Mouse (Mus musculus): ENCODE measurements around the gene Slc45a2.

The Slc45a2 gene

DNA sequence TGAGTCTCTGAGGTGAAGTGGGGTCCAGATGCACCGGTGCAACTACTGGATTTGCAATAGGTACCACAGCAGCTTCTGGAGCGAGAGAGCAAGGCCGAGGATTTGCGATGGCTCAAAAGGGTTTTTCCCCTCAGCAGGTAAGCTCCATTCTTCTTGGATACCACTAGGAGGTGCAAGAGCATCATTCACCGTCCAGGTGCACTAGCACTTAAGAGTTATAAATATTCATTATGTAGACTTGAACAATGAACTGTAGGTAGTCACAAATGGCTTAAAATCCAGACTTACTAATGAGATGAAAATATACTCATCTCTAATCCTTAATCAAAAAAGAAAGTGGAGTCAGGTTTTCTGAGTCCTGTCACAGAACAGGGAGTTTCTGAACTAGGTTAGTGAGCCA is 8.2 kb downstream of the Slc45a2 start:
- DNase-seq = no peak

DNA sequence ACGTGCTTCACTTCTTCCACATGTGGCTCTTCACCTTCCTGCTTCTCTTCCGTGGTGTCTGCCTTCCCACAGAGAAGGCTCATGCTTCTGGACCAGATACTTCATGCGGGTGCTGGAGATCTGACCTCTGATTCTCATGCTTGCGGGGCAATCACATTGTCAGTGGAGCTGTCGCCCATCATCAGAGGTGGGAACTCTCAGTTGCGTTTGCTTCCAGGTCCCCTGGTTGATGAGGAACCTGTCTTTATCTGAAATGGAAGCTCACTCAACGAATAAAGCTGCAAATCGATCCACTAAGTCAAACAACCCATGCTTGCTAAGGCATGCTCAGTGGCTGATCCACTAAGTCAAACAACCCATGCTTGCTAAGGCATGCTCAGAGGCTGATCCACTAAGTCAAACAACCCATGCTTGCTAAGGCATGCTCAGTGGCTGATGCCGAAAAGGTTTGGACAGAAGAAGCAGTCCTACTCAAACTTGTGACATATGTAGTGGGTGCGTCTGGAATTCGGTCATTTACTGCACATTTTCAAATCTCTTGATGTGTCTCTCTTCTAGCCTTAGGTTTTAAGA is 10.5 kb downstream of the Slc45a2 start:
- DNase-seq = no peak

DNA sequence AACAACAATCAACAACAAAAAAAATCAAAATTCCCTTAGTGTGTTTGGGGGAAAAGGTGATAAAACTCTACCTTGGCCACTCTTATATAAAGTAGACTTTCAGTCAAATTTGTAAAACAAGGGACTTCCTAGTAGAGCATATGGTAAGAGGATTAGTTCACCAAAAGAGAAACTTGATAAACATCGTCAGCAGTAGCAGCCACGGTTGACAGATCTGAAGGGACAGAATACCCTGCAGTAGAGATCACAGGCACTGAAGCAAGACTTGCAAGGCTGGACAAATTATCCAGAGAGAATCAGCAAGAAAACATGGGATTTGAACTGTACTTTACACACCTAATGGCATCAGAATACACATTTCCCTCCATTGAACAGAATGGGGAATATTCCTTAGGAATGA is 14.4 kb downstream of the Slc45a2 start:
- DNase-seq = no peak

DNA sequence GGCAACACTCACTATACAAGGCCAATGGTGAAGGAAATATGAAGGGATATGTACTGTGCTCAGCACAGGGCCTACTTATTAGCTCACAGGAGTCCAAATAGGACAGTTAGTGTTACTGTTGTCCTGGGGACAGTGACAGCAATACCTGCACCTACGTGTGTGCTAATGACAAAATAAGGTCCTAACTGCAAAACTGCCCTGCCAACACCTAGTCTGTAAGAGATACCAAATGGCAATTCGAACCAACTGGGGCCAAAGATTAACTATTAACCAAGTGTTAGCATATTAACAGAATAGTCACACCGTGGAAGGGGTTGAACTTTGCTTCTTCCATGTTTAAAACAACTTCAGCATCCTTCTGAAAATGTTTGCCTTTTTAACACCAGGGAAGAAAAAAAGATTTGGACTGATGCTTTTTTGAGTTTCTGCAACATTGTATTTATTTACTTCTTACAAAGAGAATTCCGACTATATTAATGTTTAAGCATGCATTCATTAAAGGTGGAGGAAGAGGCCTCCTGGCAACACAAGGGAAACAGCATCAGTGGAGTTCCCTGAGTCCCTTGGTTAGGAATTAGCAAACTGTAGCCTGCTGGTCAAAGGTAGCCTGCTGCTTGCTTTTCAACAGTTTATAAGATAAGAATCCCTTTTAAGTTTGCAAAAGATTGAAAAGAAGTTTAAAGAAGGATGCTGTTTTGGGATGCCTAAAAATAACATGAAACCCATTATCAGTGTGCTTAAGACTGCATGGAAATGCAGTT is 26.5 kb downstream of the Slc45a2 start:
- DNase-seq = no peak

DNA sequence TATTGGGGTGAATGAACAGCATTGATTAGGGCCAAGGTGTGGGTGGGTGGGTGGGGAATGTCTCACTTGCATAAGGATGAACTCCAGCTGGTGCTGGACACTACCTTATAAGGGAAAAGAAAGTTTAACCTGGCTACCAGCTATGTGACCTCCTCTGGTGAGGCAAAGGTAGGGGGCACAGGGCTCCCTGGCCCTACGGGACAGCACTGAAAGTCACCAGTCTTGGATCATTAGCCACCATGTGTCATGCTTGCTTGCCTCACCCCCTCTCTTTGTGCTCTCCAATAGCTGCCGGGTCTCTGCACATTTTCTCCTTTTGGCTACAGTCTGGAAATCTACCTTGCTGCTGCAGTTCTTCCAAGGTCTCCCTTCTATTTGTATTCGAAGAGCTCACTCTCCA is 29.7 kb downstream of the Slc45a2 start:
- no peak for DNase-seq

DNA sequence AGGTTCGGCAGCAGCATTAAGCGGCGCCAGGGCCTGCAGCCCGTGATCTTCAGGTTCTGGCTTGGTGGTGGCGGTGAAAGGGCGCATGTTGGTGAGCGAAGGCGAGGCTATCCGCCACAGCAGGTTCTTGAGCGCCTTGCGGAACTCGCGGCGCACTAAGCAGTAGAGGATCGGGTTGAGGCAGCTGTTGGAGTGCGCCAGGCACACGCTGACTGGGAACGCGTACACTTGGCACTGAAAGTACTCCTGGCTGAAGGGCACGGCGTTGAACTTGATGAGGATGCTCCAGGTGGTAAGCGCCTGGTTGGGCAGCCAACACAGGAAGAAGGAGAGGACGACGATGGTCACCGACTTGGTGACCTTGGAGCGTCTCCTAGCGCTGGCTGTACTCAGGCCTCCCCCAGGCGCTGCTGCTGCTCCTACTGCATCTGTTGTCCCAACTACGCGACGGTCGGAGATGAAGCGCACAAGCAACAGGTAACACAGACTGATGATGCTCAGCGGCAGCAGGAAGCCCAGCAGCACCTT is 35.5 kb downstream of the Slc45a2 start:
- no peak for DNase-seq

DNA sequence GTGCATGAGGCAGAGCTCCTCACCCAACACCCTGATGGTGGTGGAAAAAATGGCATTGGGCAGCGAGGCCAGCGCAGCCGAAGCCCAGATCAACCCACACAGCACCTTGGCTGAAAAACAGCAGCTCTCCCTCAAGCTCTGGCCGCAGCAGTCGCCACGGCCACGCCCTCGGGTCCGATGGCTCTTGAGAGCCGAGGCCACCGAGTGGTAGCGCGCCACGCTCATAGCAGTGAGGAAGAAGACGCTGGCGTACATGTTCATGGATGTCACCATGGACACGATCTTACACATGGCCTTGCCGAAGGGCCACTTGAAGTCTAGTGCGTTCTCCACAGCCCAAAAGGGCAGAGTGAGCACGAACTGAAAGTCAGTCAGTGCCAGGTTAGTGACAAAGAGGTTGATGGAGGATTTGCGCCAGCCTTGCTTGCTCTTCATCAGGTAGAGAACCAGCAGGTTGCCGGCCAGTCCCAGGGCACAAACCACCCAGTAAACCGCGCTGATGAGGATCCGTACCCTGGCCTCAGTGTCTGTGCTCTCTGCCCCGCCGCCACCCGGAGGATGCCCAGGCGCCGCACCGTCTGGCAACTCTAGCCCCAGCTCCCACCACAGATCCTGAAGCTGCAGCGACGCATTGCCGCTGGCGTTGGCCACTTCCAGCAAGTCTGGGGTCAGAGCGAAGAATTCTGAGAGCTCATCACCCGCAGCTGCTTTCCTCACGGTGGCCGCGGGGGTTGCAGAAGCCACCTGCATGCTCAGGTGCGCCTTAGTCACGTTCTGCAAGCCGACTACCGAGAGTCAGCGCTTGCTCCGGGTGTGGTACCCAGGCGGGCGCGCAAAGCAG is 36.2 kb downstream of the Slc45a2 start:
- no peak for DNase-seq

DNA sequence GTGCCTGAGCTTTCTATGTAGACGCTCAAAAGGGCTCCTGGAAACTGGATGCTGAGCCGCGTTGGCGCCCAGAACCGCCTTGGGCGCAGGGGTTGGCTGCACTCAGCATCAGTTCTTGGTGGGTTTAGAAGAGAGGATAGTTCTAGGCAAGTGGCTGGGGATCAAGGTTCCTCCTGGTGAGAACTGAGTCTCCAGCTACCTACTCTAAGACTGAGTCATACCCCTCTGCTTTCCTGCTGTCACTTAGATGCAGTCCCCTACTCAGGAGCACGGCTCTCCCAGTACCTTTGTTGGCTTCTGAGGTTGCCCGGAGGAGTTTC is 36.8 kb downstream of the Slc45a2 start:
- no peak for DNase-seq

DNA sequence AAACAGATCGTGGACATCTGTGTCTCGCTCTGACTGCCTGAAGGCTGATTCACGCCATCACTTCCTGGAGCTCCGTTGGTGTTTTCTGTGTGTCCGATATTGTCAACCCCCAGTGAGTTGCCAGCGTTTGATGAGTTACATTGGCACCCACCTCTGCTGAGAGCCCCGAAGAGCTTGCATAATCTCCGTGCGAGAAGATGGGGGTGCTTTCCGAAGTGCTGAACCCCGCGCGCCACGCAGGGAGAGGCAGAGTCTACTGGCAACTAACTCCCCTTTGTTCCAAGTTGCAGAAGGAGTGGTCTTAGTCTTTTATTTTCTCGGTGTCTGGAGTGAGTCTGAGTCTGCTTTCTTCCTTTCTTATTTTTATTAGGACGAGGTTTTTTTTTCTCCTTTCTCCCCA is 37.2 kb downstream of the Slc45a2 start, which contains the start of gene Rxfp3:
Gene Rxfp3, minus strand, starts transcription at position 281 of the 400 bp plus-strand sequence.
- no peak for DNase-seq

DNA sequence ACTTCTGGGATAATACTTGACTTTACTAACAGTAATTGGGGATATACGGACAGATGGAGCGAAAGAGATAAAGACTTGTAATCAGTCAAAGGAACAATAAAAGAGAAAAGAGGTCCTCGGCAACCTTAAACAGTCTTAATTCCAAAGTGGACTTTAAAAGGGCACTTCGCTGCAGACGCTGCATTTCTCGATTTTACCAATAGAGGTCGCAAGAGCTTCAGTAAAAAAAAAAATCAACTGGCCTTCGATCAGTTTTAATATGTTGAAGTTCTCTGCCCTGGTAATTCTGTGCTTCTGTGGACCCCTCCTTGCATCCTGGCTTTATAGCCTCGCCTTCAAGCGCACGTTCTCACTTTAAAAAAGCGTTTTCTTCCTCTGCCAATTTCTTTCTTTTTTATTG is 38.0 kb downstream of the Slc45a2 start:
- DNase-seq = no peak

DNA sequence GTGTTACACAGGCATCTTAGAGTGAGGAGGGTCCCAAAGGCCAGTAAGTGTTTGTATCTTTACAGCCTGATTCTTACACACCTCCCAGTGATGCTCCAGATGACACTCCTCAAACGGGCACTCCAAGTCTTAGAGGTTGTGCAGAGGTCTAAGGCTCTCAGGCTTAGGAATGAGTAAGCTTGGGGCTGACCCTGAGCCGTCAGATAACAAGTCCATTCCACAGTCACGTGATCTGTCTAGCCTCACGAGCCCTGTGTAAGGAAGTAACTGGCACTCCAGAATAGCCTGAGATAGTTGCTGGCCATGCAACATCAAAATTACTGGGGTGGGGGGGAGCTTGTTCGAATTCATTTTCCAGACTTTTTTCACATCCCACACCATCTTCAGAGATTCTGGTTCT is 39.5 kb downstream of the Slc45a2 start:
- DNase-seq = no peak

DNA sequence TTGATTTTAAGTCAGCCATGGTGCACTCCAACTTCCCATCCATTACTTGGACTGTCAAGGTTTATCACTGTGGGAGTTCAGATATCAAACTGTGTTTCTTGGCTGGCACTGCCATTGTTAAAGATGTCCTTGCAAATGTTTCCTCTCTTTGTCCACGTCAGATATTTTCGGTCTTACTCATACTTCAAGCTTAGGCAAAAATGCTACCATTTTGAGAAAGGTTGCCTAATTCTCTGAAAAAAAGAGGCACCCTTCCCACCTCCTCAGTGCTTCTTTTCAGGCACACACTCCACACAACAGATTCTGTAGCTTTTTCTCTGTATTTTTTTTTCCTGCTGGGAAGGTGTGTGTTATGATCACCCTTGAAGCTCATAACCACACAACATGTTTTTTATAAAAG is 40.7 kb downstream of the Slc45a2 start:
- DNase-seq = no peak

DNA sequence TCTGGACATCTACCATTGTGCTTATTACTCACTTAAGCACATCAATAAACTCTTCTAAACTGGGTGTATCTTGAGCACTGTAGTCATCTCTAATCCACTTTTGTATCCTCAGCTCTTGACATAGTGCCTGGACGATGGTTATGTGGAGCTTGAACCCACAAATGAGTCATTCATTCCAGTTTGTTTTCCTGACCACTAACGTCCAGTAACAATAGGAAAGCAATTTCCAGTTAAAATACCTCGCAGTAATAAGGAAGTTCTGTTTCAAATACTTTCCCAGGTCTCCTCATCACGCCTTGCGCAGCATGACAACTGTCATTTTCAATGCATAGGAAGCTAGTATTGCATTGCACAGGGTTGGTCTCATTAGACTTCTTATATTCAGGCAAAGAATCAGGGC is 42.3 kb downstream of the Slc45a2 start:
- DNase-seq = no peak

DNA sequence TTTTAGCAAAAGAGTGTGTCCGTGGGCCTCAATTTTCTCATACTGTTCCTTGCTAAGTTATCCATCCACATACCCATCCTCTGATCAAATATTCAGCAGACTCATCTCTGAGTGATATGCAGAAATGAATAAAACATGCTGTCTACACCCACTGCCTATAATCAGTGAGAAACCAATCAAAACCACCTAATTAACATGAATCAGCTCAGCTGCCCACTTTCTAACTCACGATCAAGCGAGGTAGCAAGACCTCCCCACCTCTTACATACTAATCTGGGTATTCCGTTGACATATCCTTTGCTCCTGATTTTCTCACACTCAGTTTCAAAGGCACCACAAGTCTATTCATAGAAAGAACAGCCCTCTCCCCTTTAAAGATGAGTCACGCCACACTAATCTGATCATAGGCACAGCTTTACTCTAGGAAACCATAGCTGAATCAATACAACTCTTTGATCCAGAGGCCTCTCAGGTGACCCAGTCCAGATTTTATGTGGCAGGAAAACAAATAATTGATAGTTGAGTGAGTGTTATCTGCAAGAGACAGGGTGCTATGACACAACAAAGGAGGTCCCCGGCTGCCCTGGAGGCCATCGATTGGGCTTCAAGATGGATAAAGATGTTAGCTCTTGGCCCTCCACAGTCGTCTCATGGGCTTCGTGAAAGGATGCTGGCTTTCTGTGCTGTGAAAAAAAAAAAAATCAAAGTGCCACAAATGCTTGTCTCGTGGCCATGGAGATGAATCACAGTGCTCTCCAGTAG is 53.3 kb downstream of the Slc45a2 start:
- DNase-seq = no peak

DNA sequence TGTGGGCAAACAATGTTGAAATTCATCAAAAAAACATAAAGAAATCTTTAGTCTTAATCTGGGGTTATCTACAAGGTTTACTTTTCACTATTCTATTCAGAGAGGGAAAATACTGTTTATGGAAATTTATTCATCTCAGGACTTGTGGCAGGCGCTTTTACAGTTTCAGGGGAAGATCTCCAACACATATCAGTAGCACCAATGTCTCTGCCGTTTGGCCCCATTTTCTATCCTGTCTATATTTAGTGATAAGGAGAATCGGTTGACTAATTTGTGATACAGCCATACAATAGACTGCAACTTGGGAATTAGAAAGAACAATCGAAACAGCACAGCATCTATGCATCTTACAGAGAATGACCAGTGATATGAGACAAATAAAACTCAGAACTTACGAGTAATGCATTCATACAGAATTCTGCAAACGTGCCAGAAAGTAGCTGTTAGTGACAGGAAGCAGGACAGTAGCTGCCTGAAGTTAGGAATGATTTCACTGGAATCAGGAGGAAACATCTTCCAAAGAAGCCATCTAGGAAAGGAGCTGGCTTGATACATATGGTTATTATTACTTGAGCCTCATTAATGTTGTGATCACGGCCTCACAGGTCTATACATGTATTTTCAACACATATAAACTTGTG is 54.0 kb downstream of the Slc45a2 start:
- DNase-seq = no peak

DNA sequence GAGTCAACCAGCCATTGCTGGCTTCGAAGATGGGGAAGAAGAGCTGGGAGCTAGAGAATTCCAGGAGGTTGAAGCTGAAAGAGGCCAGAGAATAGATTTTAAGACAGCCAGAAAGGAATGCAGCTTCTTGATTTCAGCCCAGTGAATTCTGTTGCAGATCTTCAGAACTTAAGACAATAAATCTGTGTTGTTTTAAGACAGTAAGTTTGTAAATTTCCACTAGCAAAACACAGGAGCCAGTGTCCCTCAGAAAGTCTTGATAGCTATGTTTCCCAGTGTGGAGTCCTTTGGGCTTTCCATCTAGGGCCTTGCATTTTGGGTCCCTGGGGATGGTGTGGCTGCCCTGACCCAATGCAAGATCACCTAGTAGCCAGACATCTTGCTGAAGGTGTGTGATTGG is 62.4 kb downstream of the Slc45a2 start:
- DNase-seq = no peak

DNA sequence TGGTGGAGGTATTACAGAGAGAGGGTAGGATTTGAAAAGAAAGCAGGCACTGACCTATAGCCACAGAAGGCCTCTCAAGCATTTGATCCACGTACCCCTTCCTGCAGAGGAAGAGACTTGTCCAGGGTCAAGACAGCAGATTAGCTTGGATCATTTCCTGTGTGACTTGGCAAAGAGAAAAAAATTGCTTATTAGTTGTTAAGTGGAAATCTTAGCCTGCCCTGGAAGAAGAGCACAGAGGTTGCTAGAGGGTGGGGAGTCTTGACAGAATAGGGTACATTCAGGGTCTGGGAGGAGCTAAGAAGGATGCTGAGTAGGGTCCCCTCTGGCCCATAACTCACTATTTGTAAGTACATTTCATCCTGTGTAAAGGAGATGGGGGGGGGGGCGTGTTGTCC is 63.6 kb downstream of the Slc45a2 start:
- DNase-seq = no peak

DNA sequence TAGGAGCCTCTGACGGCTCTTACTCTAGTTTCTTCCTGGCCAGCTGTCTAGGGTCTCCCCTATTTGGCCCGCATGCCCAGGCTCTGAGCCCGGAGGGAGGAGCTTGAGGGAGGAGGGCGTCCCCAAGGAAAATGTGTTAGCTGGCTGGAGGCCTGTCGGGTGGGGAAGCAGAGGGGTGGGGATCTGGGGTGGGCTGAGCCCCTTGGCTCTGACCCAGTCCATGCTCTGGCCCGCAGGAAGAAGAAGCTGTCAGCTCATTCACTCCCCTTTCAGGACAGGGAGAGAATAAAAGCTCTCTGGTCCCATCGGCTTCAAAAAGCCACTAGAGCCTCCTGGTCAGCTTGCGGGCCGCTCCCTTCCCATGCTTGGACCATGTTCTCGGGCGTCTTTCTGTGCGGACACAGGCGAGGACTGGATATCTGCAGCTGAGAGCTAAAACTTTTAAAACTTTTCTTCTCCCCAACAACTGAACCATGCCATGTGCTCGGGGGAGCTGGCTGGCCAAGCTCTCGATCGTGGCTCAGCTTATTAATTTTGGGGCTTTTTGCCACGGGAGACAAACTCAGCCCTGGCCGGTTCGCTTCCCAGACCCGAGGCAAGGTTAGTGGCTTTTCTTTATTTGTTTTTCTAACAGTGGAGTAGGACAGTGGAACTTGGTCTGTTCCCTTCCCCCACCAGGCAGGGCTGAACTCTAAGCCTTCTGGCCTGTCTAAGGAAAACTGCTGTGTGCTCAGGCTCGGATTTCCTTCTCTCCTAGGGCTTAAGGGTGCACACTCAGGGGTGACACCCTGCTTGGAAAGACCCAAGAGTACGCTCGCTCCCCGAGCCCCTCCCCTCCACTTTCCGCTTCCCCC is 64.3 kb downstream of the Slc45a2 start, which contains the start of gene Adamts12:
Gene Adamts12, plus strand, starts transcription at position 233 of the 854 bp plus-strand sequence.
- no peak for DNase-seq

DNA sequence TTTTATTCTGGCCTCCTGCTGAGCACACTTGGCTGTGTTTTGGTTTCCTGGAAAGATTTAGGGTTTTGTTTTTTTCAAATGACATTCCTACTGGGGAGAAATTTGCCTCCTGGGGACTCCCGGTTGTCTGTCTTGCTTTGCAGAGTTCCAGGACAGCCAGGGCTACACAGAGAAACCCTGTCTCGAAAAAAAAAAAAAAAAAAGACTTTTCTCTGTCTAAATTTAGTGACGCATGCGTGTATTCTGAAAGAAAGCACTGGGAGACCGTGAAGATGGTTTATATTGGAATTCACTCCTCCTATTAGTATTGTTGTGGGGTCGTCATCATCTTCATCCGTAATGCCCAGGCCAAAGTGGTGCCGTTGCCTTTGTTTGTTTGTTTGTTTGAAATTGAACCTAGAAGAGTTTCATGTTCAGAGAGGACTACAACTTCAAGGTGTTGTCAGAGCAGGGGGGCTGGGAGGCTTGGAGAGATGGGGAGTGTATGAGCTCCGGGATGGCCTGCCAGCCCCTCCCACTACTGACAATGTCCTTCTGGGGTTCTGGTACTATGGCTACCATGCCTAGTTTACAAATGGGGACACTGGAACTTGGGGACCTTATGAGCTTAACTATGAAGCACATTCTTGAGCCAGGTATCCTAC is 65.1 kb downstream of the Slc45a2 start:
- DNase-seq = no peak

DNA sequence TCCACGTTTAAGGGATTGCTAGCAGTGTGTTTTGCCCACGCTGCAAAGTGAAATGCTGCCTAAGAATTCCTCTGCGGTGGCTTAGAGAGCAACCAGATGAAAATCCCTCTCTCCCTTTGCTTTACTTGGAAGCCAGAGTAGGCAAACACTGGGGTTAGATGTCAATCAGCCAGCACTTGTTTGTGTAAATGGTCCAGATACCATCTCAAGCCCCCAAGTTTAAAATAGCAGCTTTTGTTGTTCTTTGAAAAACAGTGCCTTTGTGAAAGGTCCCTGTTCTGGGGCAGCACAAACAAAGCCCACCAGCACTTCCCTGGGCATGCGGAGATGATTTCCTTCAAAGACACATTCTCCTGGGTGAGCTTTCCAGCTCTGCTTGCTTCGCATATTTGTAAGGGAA is 65.8 kb downstream of the Slc45a2 start:
- no peak for DNase-seq

DNA sequence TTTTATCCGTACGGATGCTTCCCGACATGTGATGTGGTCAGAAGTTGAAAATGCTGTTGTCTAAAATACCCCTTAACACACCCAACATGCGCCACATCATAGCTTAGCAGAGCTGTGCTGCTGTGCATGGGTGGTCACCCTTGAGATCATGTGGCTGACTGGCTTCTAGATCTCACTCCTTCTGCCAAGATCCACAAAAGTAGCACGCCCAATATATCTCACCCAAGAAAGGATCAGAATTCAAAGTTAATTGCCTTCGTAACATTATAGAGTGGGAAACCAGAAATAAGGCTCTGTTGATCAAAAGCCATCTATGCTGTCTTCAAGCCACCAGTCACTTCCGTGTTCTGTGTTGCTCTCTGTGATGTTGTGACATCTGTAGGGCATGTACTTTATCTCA is 67.4 kb downstream of the Slc45a2 start:
- no peak for DNase-seq
